Mouse (Mus musculus): ENCODE results near the gene Pdzrn4.

Gene Pdzrn4

GRCm38 (mm10) chr15:92696276-92696956, 299.7 kb downstream of the Pdzrn4 start:
- DNase-seq (ENCODE audit: low spot score in 2 of 2), result no peak

- no peak for DNase-seq (ENCODE audit: low spot score in 2 of 2)
These were observed 307.5 kb downstream of the Pdzrn4 start for GRCm38 (mm10) chr15:92704146-92704545.

- DNase-seq (ENCODE audit: low spot score in 2 of 2), result no peak
These were observed 342.0 kb downstream of the Pdzrn4 start for GRCm38 (mm10) chr15:92738676-92739075.

- DNase-seq (ENCODE audit: low spot score in 2 of 2), result no peak
These were observed 343.2 kb downstream of the Pdzrn4 start for GRCm38 (mm10) chr15:92739887-92740286.

- DNase-seq (ENCODE audit: low spot score in 2 of 2), result no peak
These were observed 346.9 kb downstream of the Pdzrn4 start for GRCm38 (mm10) chr15:92743624-92744023.

- DNase-seq (ENCODE audit: low spot score in 2 of 2), result no peak
These were observed 349.4 kb downstream of the Pdzrn4 start for GRCm38 (mm10) chr15:92746081-92746480.

- DNase-seq (ENCODE audit: low spot score in 2 of 2), result no peak
These were observed 355.5 kb downstream of the Pdzrn4 start for GRCm38 (mm10) chr15:92752167-92752566.

- no peak for DNase-seq (ENCODE audit: low spot score in 2 of 2)
These were observed 355.9 kb downstream of the Pdzrn4 start for GRCm38 (mm10) chr15:92752578-92752977.

- DNase-seq (ENCODE audit: low spot score in 2 of 2), result no peak
These were observed 360.6 kb downstream of the Pdzrn4 start for GRCm38 (mm10) chr15:92757085-92757903.

- no peak for DNase-seq (ENCODE audit: low spot score in 2 of 2)
These were observed 362.3 kb downstream of the Pdzrn4 start for GRCm38 (mm10) chr15:92759001-92759400.

- no peak for DNase-seq (ENCODE audit: low spot score in 2 of 2)
These were observed 366.6 kb downstream of the Pdzrn4 start for GRCm38 (mm10) chr15:92763303-92763702.

GRCm38 (mm10) chr15:92769535-92769934, 372.9 kb downstream of the Pdzrn4 start:
- no peak for DNase-seq (ENCODE audit: low spot score in 2 of 2)

GRCm38 (mm10) chr15:92788036-92788435, 391.4 kb downstream of the Pdzrn4 start:
- DNase-seq (ENCODE audit: low spot score in 2 of 2), result no peak

- no peak for DNase-seq (ENCODE audit: low spot score in 2 of 2)
These were observed 397.6 kb downstream of the Pdzrn4 start for GRCm38 (mm10) chr15:92794275-92794674.

- DNase-seq (ENCODE audit: low spot score in 2 of 2), result no peak
These were observed 409.3 kb downstream of the Pdzrn4 start for GRCm38 (mm10) chr15:92805934-92806333.

- DNase-seq (ENCODE audit: low spot score in 2 of 2), result no peak
These were observed 409.7 kb downstream of the Pdzrn4 start for GRCm38 (mm10) chr15:92806352-92806751.
